Mouse (Mus musculus) ovary, postnatal 10 days (tissue): Measurements from ENCODE around the gene Limch1.

ENCODE experiments used
- DNase-seq: peaks from one replicate; pipeline ENCODE4 v3.0.0; 2022; ENCODE audit warnings: low spot score

The Limch1 gene

DNA sequence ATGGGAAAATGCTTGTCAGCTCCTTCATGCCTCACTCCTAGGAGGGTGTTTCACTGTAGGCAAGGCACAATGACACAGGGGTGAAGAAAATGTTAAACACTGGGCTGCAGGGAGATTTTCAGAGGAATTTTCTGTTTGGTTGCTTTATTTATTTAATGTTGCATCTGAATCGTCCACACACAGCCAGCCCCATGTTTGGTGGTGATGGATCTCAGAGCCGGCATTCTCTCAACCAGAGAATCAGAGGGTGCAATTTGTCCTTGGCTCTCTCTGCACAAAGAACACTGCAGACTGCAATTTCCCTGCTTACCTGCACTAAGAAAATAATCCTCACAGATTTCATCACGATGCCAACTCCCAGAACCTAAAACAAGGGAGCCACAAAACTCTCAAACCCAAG is 357.4 kb downstream of the Limch1 start:
- DNase-seq, result no peak

DNA sequence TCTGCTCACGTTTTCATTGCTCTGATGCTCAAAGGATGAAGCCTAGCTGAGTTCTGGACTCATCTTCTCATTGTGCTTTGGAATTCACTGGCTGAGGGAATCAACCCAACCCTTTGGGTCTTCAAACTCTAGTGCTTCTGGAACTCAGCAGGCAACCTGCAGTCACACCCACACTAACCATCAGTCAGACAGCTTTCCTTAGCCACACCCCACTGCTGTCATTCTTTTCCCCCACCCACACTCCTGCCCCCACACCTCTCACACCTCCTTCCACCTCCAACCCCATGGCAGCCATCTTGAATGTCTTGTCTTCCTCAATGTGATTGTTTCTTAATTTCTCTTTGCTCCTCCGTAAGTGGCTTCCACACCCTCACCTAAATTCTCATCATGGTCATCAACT is 360.6 kb downstream of the Limch1 start:
- DNase-seq, result no peak
